ENCODE assay signal across 17 mouse cellular contexts in the genomic region with DNA sequence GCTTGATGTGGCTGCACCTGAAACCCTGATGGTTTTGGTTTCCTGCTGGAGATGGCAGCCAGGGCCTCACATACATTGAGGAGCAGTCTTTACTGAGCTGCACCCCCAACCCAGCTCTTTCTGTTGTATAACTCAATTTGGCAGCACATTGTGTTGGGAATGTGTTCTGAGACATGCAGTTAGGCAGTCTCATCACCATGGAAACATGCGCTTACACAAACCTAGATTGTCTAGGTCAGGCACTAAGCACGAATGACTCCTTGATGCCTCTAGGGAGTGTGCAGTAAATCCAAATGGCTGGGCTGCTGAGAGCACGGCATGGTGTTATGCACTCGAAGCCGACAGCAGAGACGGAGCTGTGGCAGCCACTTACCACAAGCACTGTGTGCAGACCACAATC. TPM values are rescaled to one million over a fixed set of nuclear protein-coding genes. Genes with fewer than 3 reads are reported as not detected.
DNase-seq lines count a peak whose midpoint lies in the region; ATAC-seq and TF ChIP-seq lines count a peak whose summit lies in the region.
"Had no signal": no experiment of that assay in that cellular context is flagged by ENCODE, and none has a peak within 500 bp of the region (broad histone marks: within the 10 kb centered on the region; RNA-seq: fewer than 3 reads in every experiment).

No protein-coding gene starts in this region.

- no peaks in the 10 kb centered on the region for H3K36me3 ChIP-seq in embryonic facial prominence, embryonic 14.5 days (ENCODE audit: control insufficient read depth, insufficient read depth, low read length)
- no peaks in the 10 kb centered on the region for H3K36me3 ChIP-seq in embryonic facial prominence, embryonic 10.5 days (replicated peaks)
- no peaks in the 10 kb centered on the region for H3K36me3 ChIP-seq in heart, embryonic 16.5 days (ENCODE audit: control insufficient read depth, insufficient read depth)
- H3K36me3 ChIP-seq in midbrain, postnatal 0 days (ENCODE audit: insufficient read depth, low read length), result no peaks in the 10 kb centered on the region
- no peaks in the 10 kb centered on the region for H3K36me3 ChIP-seq in midbrain, embryonic 15.5 days (replicated peaks)
- H3K36me3 ChIP-seq in liver, embryonic 11.5 days (ENCODE audit: control insufficient read depth, insufficient read depth, low read length), result no peaks in the 10 kb centered on the region
- H3K36me3 ChIP-seq: embryonic facial prominence, embryonic 13.5 days; liver, embryonic 13.5 days; neural tube, embryonic 12.5 days had no signal

- peak; percentile 57 for DNase-seq in embryonic facial prominence, embryonic 14.5 days (ENCODE audit: low spot score)
- no peak for DNase-seq in embryonic facial prominence, embryonic 10.5 days (ENCODE audit: low spot score)
- no peak for DNase-seq in heart, postnatal 4 days
- DNase-seq in midbrain, postnatal 0 days (ENCODE audit: low spot score), result peak; percentile 43
- peak; percentile 50 to 53 for DNase-seq in layer of hippocampus, postnatal 36 days
- no peak for DNase-seq in liver, embryonic 11.5 days (ENCODE audit: low spot score)
- DNase-seq: cerebellum, adult 9-10 months; gastrocnemius, postnatal 36 days; kidney, postnatal 14 days; liver, embryonic 13.5 days; spleen, adult 18-20 months had no signal

- peaks cover 8% of the 10 kb centered on the region; the same call in 1 of the 2 replicates for H3K4me1 ChIP-seq in embryonic facial prominence, embryonic 14.5 days (ENCODE audit: control insufficient read depth, insufficient read depth, low read length)
- H3K4me1 ChIP-seq in embryonic facial prominence, embryonic 10.5 days, result peaks cover 27% of the 10 kb centered on the region
- peaks cover 27% of the 10 kb centered on the region for H3K4me1 ChIP-seq in heart, embryonic 16.5 days (ENCODE audit: control insufficient read depth, insufficient read depth, low read length)
- H3K4me1 ChIP-seq in midbrain, postnatal 0 days (ENCODE audit: insufficient read depth, low read length), result no peaks in the 10 kb centered on the region; the same call in 1 of the 2 replicates
- H3K4me1 ChIP-seq in midbrain, embryonic 15.5 days, result peaks cover 16% of the 10 kb centered on the region
- no peaks in the 10 kb centered on the region; the same call in 1 of the 2 replicates for H3K4me1 ChIP-seq in liver, embryonic 11.5 days (replicated peaks; ENCODE audit: control insufficient read depth, insufficient read depth, low read length)

- no peak for TF ChIP-seq CTCF in midbrain, postnatal 0 days (IDR thresholded peaks at IDR 0.05)

- H3K4me3 ChIP-seq in embryonic facial prominence, embryonic 14.5 days (ENCODE audit: low read depth, low read length), result no peak overlapping the region
- H3K4me3 ChIP-seq in embryonic facial prominence, embryonic 10.5 days, result no peak overlapping the region
- no peak overlapping the region for H3K4me3 ChIP-seq in heart, embryonic 16.5 days (ENCODE audit: low read length)
- H3K4me3 ChIP-seq in midbrain, postnatal 0 days (ENCODE audit: low read depth, low read length), result no peak overlapping the region
- no peak overlapping the region for H3K4me3 ChIP-seq in midbrain, embryonic 15.5 days
- H3K4me3 ChIP-seq in liver, embryonic 11.5 days (ENCODE audit: low read depth, low read length), result no peak overlapping the region
- H3K4me3 ChIP-seq: embryonic facial prominence, embryonic 13.5 days; liver, embryonic 13.5 days; neural tube, embryonic 12.5 days had no signal

- no peak overlapping the region for H3K4me2 ChIP-seq in embryonic facial prominence, embryonic 14.5 days (ENCODE audit: low read depth, low read length)
- H3K4me2 ChIP-seq in heart, embryonic 16.5 days (ENCODE audit: low read depth, low read length), result no peak overlapping the region
- H3K4me2 ChIP-seq in midbrain, postnatal 0 days (ENCODE audit: low read depth, low read length, poor library complexity, severe bottlenecking), result no peak overlapping the region
- no peak overlapping the region for H3K4me2 ChIP-seq in midbrain, embryonic 15.5 days
- no peak overlapping the region for H3K4me2 ChIP-seq in liver, embryonic 11.5 days
- H3K4me2 ChIP-seq: embryonic facial prominence, embryonic 13.5 days; liver, embryonic 13.5 days; midbrain, embryonic 11.5 days; neural tube, embryonic 12.5 days had no signal

- WGBS in embryonic facial prominence, embryonic 14.5 days, result 77% methylated on average over 6 of the region's 6 CpGs
- 86% methylated on average over 6 of the region's 6 CpGs for WGBS in embryonic facial prominence, embryonic 10.5 days
- WGBS in heart, embryonic 16.5 days, result 67% methylated on average over 6 of the region's 6 CpGs
- WGBS in midbrain, postnatal 0 days, result 71% methylated on average over 6 of the region's 6 CpGs
- 70% methylated on average over 6 of the region's 6 CpGs for WGBS in midbrain, embryonic 15.5 days
- WGBS in liver, embryonic 11.5 days, result 85% methylated on average over 6 of the region's 6 CpGs

- no peak overlapping the region for H3K9ac ChIP-seq in embryonic facial prominence, embryonic 14.5 days (ENCODE audit: low read depth, low read length)
- H3K9ac ChIP-seq in heart, embryonic 16.5 days (ENCODE audit: low read length), result no peak overlapping the region
- no peak overlapping the region for H3K9ac ChIP-seq in midbrain, postnatal 0 days (replicated peaks; ENCODE audit: low read length, poor library complexity, severe bottlenecking)
- no peak overlapping the region for H3K9ac ChIP-seq in midbrain, embryonic 15.5 days
- H3K9ac ChIP-seq in liver, embryonic 11.5 days (ENCODE audit: low read depth, low read length), result no peak overlapping the region
- H3K9ac ChIP-seq: embryonic facial prominence, embryonic 13.5 days; liver, embryonic 13.5 days; neural tube, embryonic 12.5 days had no signal

- ATAC-seq in embryonic facial prominence, embryonic 14.5 days (ENCODE audit: low read depth), result peak; percentile 34; the same call in 1 of the 2 replicates
- no peak for ATAC-seq in heart, embryonic 16.5 days (replicated peaks; ENCODE audit: extremely low read depth, insufficient read depth, low FRiP score)
- ATAC-seq in midbrain, postnatal 0 days (ENCODE audit: low FRiP score), result no peak
- ATAC-seq in midbrain, embryonic 15.5 days (replicated peaks), result no peak
- no peak for ATAC-seq in liver, embryonic 11.5 days (replicated peaks; ENCODE audit: low FRiP score)

- no peak overlapping the region for H3K27ac ChIP-seq in embryonic facial prominence, embryonic 14.5 days (replicated peaks; ENCODE audit: low read depth, low read length)
- no peak overlapping the region for H3K27ac ChIP-seq in embryonic facial prominence, embryonic 10.5 days (replicated peaks)
- H3K27ac ChIP-seq in heart, embryonic 16.5 days (ENCODE audit: low read length), result peak overlapping the region; percentile 97
- no peak overlapping the region for H3K27ac ChIP-seq in midbrain, postnatal 0 days (ENCODE audit: low read depth, low read length)
- H3K27ac ChIP-seq in midbrain, embryonic 15.5 days, result no peak overlapping the region
- H3K27ac ChIP-seq in liver, embryonic 11.5 days (ENCODE audit: low read depth, low read length), result no peak overlapping the region
- H3K27ac ChIP-seq: liver, embryonic 13.5 days; neural tube, embryonic 12.5 days had no signal

- H3K27me3 ChIP-seq in embryonic facial prominence, embryonic 14.5 days (replicated peaks; ENCODE audit: control insufficient read depth, insufficient read depth, low read length), result no peaks in the 10 kb centered on the region
- H3K27me3 ChIP-seq in embryonic facial prominence, embryonic 10.5 days (replicated peaks; ENCODE audit: low read depth, poor library complexity, severe bottlenecking), result peaks cover 11% of the 10 kb centered on the region; the same call in 1 of the 2 replicates
- no peaks in the 10 kb centered on the region for H3K27me3 ChIP-seq in heart, embryonic 16.5 days (ENCODE audit: control insufficient read depth, insufficient read depth, low read length)
- H3K27me3 ChIP-seq in midbrain, postnatal 0 days (ENCODE audit: insufficient read depth, low read length), result no peaks in the 10 kb centered on the region
- H3K27me3 ChIP-seq in midbrain, embryonic 15.5 days (replicated peaks), result 0 out of 2 replicates have a peak, but pooled peaks cover 3% of the 10 kb centered on the region
- peaks cover 4% of the 10 kb centered on the region; the same call in 1 of the 2 replicates for H3K27me3 ChIP-seq in liver, embryonic 11.5 days (replicated peaks; ENCODE audit: control insufficient read depth, insufficient read depth, low read length)
- H3K27me3 ChIP-seq: neural tube, embryonic 12.5 days had no signal

- no peaks in the 10 kb centered on the region for H3K9me3 ChIP-seq in embryonic facial prominence, embryonic 14.5 days (ENCODE audit: control insufficient read depth, low read length)
- H3K9me3 ChIP-seq in embryonic facial prominence, embryonic 10.5 days, result no peaks in the 10 kb centered on the region
- no peaks in the 10 kb centered on the region; the same call in 1 of the 2 replicates for H3K9me3 ChIP-seq in heart, embryonic 16.5 days (replicated peaks; ENCODE audit: control insufficient read depth, low read length)
- no peaks in the 10 kb centered on the region for H3K9me3 ChIP-seq in midbrain, postnatal 0 days (ENCODE audit: low read length)
- H3K9me3 ChIP-seq in midbrain, embryonic 15.5 days, result no peaks in the 10 kb centered on the region
- no peaks in the 10 kb centered on the region for H3K9me3 ChIP-seq in liver, embryonic 11.5 days (ENCODE audit: control insufficient read depth, low read length)
- H3K9me3 ChIP-seq: embryonic facial prominence, embryonic 13.5 days; liver, embryonic 13.5 days; neural tube, embryonic 12.5 days had no signal

RNA-seq across cellular contexts. Expression of a gene that starts 22.5 kb away (rescaled TPM):
- 3.0 and 4.7 TPM in 2 replicates for polyA plus RNA-seq in embryonic facial prominence, embryonic 14.5 days (2014; fragmentation: Nextera tagmentation; extraction: Ambion mirVana)
- polyA plus RNA-seq in embryonic facial prominence, embryonic 10.5 days (2016; fragmentation: Nextera tagmentation; extraction: Ambion mirVana), result 11.6 and 12.1 TPM in 2 replicates
- 6.2 and 6.9 TPM in 2 replicates for polyA plus RNA-seq in heart, embryonic 16.5 days (2015; fragmentation: Nextera tagmentation; extraction: Ambion mirVana)
- total RNA-seq in heart, postnatal 4 days (2021), result 10 to 100 TPM; 15.0 to 15.2 TPM
- total RNA-seq in midbrain, postnatal 0 days (2014; rRNA removed), result 1.9 and 4.7 TPM in 2 replicates
- 1.6 and 1.9 TPM in 2 replicates for polyA plus RNA-seq in midbrain, postnatal 0 days (2015; fragmentation: Nextera tagmentation; extraction: Ambion mirVana)
- polyA plus RNA-seq in midbrain, embryonic 15.5 days (2015; fragmentation: Nextera tagmentation; extraction: Ambion mirVana), result 3.3 and 3.5 TPM in 2 replicates
- total RNA-seq in layer of hippocampus, postnatal 36 days (2021), result 1 to 10 TPM; 3.2 to 4.0 TPM
- 8.6 and 8.7 TPM in 2 replicates for polyA plus RNA-seq in liver, embryonic 11.5 days (2014; fragmentation: Nextera tagmentation; extraction: Ambion mirVana)

RNA-seq across cellular contexts. Expression of a gene that starts 38.5 kb away (rescaled TPM):
- polyA plus RNA-seq in embryonic facial prominence, embryonic 14.5 days (2014; fragmentation: Nextera tagmentation; extraction: Ambion mirVana), result 10.0 and 12.0 TPM in 2 replicates
- polyA plus RNA-seq in embryonic facial prominence, embryonic 10.5 days (2016; fragmentation: Nextera tagmentation; extraction: Ambion mirVana), result 3.8 and 4.7 TPM in 2 replicates
- polyA plus RNA-seq in heart, embryonic 16.5 days (2015; fragmentation: Nextera tagmentation; extraction: Ambion mirVana), result 7.5 and 8.7 TPM in 2 replicates
- 1 to 10 TPM; 9.9 to 10.0 TPM for total RNA-seq in heart, postnatal 4 days (2021)
- 48.7 and 53.5 TPM in 2 replicates for total RNA-seq in midbrain, postnatal 0 days (2014; rRNA removed)
- 32.8 and 35.8 TPM in 2 replicates for polyA plus RNA-seq in midbrain, postnatal 0 days (2015; fragmentation: Nextera tagmentation; extraction: Ambion mirVana)
- polyA plus RNA-seq in midbrain, embryonic 15.5 days (2015; fragmentation: Nextera tagmentation; extraction: Ambion mirVana), result 27.2 and 29.5 TPM in 2 replicates
- 10 to 100 TPM; 28.8 to 30.0 TPM for total RNA-seq in layer of hippocampus, postnatal 36 days (2021)
- polyA plus RNA-seq in liver, embryonic 11.5 days (2014; fragmentation: Nextera tagmentation; extraction: Ambion mirVana), result 3.2 and 3.4 TPM in 2 replicates

RNA-seq across cellular contexts. Expression of a gene that starts 45.0 kb away (rescaled TPM):
- polyA plus RNA-seq in embryonic facial prominence, embryonic 14.5 days (2014; fragmentation: Nextera tagmentation; extraction: Ambion mirVana), result 142 and 148 TPM in 2 replicates
- polyA plus RNA-seq in embryonic facial prominence, embryonic 10.5 days (2016; fragmentation: Nextera tagmentation; extraction: Ambion mirVana), result 176 and 182 TPM in 2 replicates
- 163 and 169 TPM in 2 replicates for polyA plus RNA-seq in heart, embryonic 16.5 days (2015; fragmentation: Nextera tagmentation; extraction: Ambion mirVana)
- total RNA-seq in heart, postnatal 4 days (2021), result 100 to 1,000 TPM in 1 of 2 experiments, 10 to 100 TPM in 1; 97.2 to 106 TPM
- total RNA-seq in midbrain, postnatal 0 days (2014; rRNA removed), result 49.6 and 55.6 TPM in 2 replicates
- polyA plus RNA-seq in midbrain, postnatal 0 days (2015; fragmentation: Nextera tagmentation; extraction: Ambion mirVana), result 136 and 143 TPM in 2 replicates
- polyA plus RNA-seq in midbrain, embryonic 15.5 days (2015; fragmentation: Nextera tagmentation; extraction: Ambion mirVana), result 127 and 131 TPM in 2 replicates
- 100 to 1,000 TPM in 1 of 2 experiments, 10 to 100 TPM in 1; 99.3 to 104 TPM for total RNA-seq in layer of hippocampus, postnatal 36 days (2021)
- polyA plus RNA-seq in liver, embryonic 11.5 days (2014; fragmentation: Nextera tagmentation; extraction: Ambion mirVana), result 159 and 171 TPM in 2 replicates

RNA-seq across cellular contexts. Expression of a gene that starts 46.7 kb away (rescaled TPM):
- polyA plus RNA-seq in embryonic facial prominence, embryonic 14.5 days (2014; fragmentation: Nextera tagmentation; extraction: Ambion mirVana), result 1.4 and 2.6 TPM in 2 replicates
- 1.4 and 1.6 TPM in 2 replicates for polyA plus RNA-seq in embryonic facial prominence, embryonic 10.5 days (2016; fragmentation: Nextera tagmentation; extraction: Ambion mirVana)
- polyA plus RNA-seq in heart, embryonic 16.5 days (2015; fragmentation: Nextera tagmentation; extraction: Ambion mirVana), result 1.2 and 1.3 TPM in 2 replicates
- 10 to 100 TPM; 12.6 to 13.4 TPM for total RNA-seq in heart, postnatal 4 days (2021)
- total RNA-seq in midbrain, postnatal 0 days (2014; rRNA removed), result 77.0 and 90.3 TPM in 2 replicates
- polyA plus RNA-seq in midbrain, postnatal 0 days (2015; fragmentation: Nextera tagmentation; extraction: Ambion mirVana), result 3.6 and 6.1 TPM in 2 replicates
- 6.0 and 7.3 TPM in 2 replicates for polyA plus RNA-seq in midbrain, embryonic 15.5 days (2015; fragmentation: Nextera tagmentation; extraction: Ambion mirVana)
- 100 to 1,000 TPM; 449 to 485 TPM for total RNA-seq in layer of hippocampus, postnatal 36 days (2021)
- 1.4 and 1.6 TPM in 2 replicates for polyA plus RNA-seq in liver, embryonic 11.5 days (2014; fragmentation: Nextera tagmentation; extraction: Ambion mirVana)

RNA-seq across cellular contexts. Expression of a gene that starts 49.5 kb away (rescaled TPM):
- 7.4 and 7.9 TPM in 2 replicates for polyA plus RNA-seq in embryonic facial prominence, embryonic 14.5 days (2014; fragmentation: Nextera tagmentation; extraction: Ambion mirVana)
- 0.48 and 0.75 TPM in 2 replicates for polyA plus RNA-seq in embryonic facial prominence, embryonic 10.5 days (2016; fragmentation: Nextera tagmentation; extraction: Ambion mirVana)
- 123 and 132 TPM in 2 replicates for polyA plus RNA-seq in heart, embryonic 16.5 days (2015; fragmentation: Nextera tagmentation; extraction: Ambion mirVana)
- total RNA-seq in heart, postnatal 4 days (2021), result 100 to 1,000 TPM; 123 to 128 TPM
- not detected in 2 replicates for total RNA-seq in midbrain, postnatal 0 days (2014; rRNA removed)
- polyA plus RNA-seq in midbrain, postnatal 0 days (2015; fragmentation: Nextera tagmentation; extraction: Ambion mirVana), result not detected in 2 replicates
- 0.10 and 0.92 TPM in 2 replicates for polyA plus RNA-seq in midbrain, embryonic 15.5 days (2015; fragmentation: Nextera tagmentation; extraction: Ambion mirVana)
- not detected for total RNA-seq in layer of hippocampus, postnatal 36 days (2021)
- polyA plus RNA-seq in liver, embryonic 11.5 days (2014; fragmentation: Nextera tagmentation; extraction: Ambion mirVana), result 1.0 and 2.1 TPM in 2 replicates
- total RNA-seq: adrenal gland, postnatal 4 days; gastrocnemius, postnatal 36 days had no signal
- polyA plus RNA-seq: liver, embryonic 13.5 days; midbrain, embryonic 11.5 days; neural tube, embryonic 12.5 days had no signal

Comparison
In these comparisons a context has a peak if more than half of its experiments do, and no peak if none do; other contexts are left out.
1. DNase-seq: peak in embryonic facial prominence, embryonic 14.5 days (single experiment), midbrain, postnatal 0 days (single experiment) and layer of hippocampus, postnatal 36 days (2 of 2); none in embryonic facial prominence, embryonic 10.5 days (single experiment), heart, postnatal 4 days (single experiment) and liver, embryonic 11.5 days (single experiment).